Mouse (Mus musculus): ENCODE measurements at regions not wholly inside any gene's neighbourhood (a gene's known extent, or its start where the extent isn't known, plus 50 kb on each side); places are given as distances from the start of the nearest gene placed in this dataset.
A peak's percentile ranks its signal among the peaks of the same experiment; 100 is the strongest.

DNA sequence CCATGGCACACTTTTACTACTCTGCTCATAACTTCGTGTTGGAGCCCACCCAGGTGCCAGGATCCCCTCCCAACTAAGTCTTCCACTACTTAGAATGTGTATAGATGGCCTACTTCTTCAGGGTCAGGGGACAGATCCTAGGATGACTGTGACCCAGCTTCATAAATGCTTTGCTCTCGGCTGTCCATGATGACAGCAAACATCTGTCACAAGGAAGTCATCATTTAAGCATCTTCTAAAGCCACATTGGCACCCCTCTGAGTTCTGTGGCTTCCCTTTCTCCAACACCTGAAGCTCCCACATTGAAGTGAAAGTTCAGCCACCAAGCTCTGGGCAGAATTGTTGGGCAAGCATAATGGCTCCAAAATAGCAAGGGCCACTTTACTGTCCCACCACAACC lies 252.2 kb upstream of the Rasgrp1 start:
- Histone ChIP-seq H3ac (ENCODE audit: control insufficient read depth, insufficient read length, low read depth) (no peak overlapping the region), H3K27me3 (ENCODE audit: control insufficient read depth, insufficient read depth, insufficient read length) (no peaks in the 10 kb centered on the region), H3K79me3 (ENCODE audit: low read depth) (no peaks in the 10 kb centered on the region), H3K79me2 (ENCODE audit: control insufficient read depth, insufficient read depth) (no peaks in the 10 kb centered on the region), H3K4me3 (ENCODE audit: insufficient read depth, poor library complexity, severe bottlenecking) (no peak overlapping the region), H3K36me3 (ENCODE audit: control insufficient read depth, insufficient read depth) (no peaks in the 10 kb centered on the region)
- no peak for TF ChIP-seq MAX (IDR thresholded peaks at IDR 0.05)
- peak; percentile 34 for TF ChIP-seq MYOD1 (IDR thresholded peaks at IDR 0.05; ENCODE audit: control insufficient read depth, insufficient read length, low read depth)

DNA sequence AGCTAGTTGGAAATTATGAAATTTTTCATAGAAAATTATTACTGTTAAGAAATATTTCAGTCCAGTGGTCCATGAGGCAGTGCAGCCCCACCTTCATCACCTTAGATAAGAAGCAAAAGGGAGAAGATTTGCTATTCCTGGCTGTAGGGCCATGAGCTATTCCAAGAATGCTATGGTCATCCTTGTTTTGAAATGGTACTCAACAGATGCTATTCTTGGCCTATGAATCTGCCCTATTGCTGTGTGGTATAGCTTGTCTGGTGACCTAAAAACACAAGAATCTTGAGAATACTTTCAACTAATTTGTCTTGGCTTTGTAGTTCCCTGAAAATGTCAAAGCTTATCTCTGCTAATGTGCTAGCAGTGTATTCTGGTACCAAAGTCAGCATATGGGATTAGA lies 254.8 kb upstream of the Rasgrp1 start:
- Histone ChIP-seq H3K4me3 (ENCODE audit: insufficient read depth, poor library complexity, severe bottlenecking) (no peak overlapping the region), H3K79me3 (ENCODE audit: low read depth) (no peaks in the 10 kb centered on the region), H3K27me3 (ENCODE audit: control insufficient read depth, insufficient read depth, insufficient read length) (no peaks in the 10 kb centered on the region), H3K79me2 (ENCODE audit: control insufficient read depth, insufficient read depth) (no peaks in the 10 kb centered on the region), H3K36me3 (ENCODE audit: control insufficient read depth, insufficient read depth) (no peaks in the 10 kb centered on the region), H3ac (ENCODE audit: control insufficient read depth, insufficient read length, low read depth) (no peak overlapping the region)
- TF ChIP-seq USF1 (IDR thresholded peaks at IDR 0.05; ENCODE audit: low read depth) = no peak
- no peak for TF ChIP-seq MYOG (IDR thresholded peaks at IDR 0.05; ENCODE audit: control insufficient read depth, extremely low read depth, insufficient read length)
- no peak for TF ChIP-seq FOSL1 (IDR thresholded peaks at IDR 0.05; ENCODE audit: insufficient read depth, low read length, poor library complexity, severe bottlenecking)
- no peak for TF ChIP-seq CTCF (IDR thresholded peaks at IDR 0.05; ENCODE audit: control insufficient read depth, insufficient read depth, insufficient read length)
- TF ChIP-seq MAX (IDR thresholded peaks at IDR 0.05) = no peak
- TF ChIP-seq MYOD1 (IDR thresholded peaks at IDR 0.05; ENCODE audit: control insufficient read depth, insufficient read length, low read depth) = no peak
- TF ChIP-seq CEBPB (IDR thresholded peaks at IDR 0.05; ENCODE audit: low read depth) = no peak

DNA sequence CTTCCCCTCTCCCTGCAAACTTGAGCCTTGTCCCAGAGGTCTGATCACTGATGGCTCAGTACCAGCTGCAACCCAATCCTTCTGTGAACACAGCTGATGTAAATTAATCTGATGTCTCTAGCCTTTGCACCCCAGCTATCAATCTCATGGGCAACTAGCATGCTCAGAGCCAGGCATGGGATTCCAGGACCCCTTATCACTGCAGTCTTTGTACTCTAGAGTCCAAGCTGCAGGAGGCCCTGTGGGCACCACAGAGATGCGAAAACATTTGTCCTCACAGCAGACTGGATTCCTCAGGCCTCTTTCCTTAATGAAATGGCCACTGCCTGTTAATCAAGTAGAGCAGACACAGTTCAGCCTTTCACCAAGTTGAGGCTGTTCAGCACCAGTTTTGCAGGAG lies 272.0 kb upstream of the Rasgrp1 start:
- H3K36me3 ChIP-seq (ENCODE audit: control insufficient read depth, insufficient read depth) = no peaks in the 10 kb centered on the region
- no peaks in the 10 kb centered on the region for H3K79me3 ChIP-seq (ENCODE audit: low read depth)
- H3K27me3 ChIP-seq (ENCODE audit: control insufficient read depth, insufficient read depth, insufficient read length) = no peaks in the 10 kb centered on the region
- no peak overlapping the region for H3ac ChIP-seq (ENCODE audit: control insufficient read depth, insufficient read length, low read depth)
- no peak overlapping the region for H3K4me3 ChIP-seq (ENCODE audit: insufficient read depth, poor library complexity, severe bottlenecking)
- no peaks in the 10 kb centered on the region for H3K79me2 ChIP-seq (ENCODE audit: control insufficient read depth, insufficient read depth)
- no peak for TF ChIP-seq USF1 (IDR thresholded peaks at IDR 0.05; ENCODE audit: low read depth)
- TF ChIP-seq MYOG (IDR thresholded peaks at IDR 0.05; ENCODE audit: control insufficient read depth, extremely low read depth, insufficient read length) = no peak
- TF ChIP-seq CTCF (IDR thresholded peaks at IDR 0.05; ENCODE audit: control insufficient read depth, insufficient read depth, insufficient read length) = no peak
- no peak for TF ChIP-seq MAX (IDR thresholded peaks at IDR 0.05)
- no peak for TF ChIP-seq MYOD1 (IDR thresholded peaks at IDR 0.05; ENCODE audit: control insufficient read depth, insufficient read length, low read depth)
- no peak for TF ChIP-seq CEBPB (IDR thresholded peaks at IDR 0.05; ENCODE audit: low read depth)
- TF ChIP-seq FOSL1 (IDR thresholded peaks at IDR 0.05; ENCODE audit: insufficient read depth, low read length, poor library complexity, severe bottlenecking) = no peak

DNA sequence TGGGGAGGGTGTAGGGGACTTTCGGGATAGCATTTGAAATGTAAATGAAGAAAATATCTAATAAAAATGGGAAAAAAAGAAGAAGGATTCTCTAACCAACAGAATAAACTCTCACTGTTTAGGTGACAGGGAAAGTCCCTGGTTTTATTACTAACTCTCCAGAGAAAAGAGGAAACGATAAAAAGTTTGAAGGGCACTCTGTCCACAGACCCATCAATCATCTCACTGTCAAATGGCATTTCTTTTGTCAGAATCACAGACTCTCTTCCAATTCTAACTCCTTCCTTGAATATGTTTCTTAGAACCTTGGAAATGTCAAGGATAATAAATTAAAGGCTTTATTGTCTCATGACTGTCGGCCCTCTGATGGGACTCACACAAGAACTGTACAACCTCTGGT lies 275.3 kb upstream of the Rasgrp1 start:
- no peaks in the 10 kb centered on the region for H3K79me2 ChIP-seq (ENCODE audit: control insufficient read depth, insufficient read depth)
- H3K79me3 ChIP-seq (ENCODE audit: low read depth) = no peaks in the 10 kb centered on the region
- no peak overlapping the region for H3K4me3 ChIP-seq (ENCODE audit: insufficient read depth, poor library complexity, severe bottlenecking)
- no peaks in the 10 kb centered on the region for H3K27me3 ChIP-seq (ENCODE audit: control insufficient read depth, insufficient read depth, insufficient read length)
- H3K36me3 ChIP-seq (ENCODE audit: control insufficient read depth, insufficient read depth) = no peaks in the 10 kb centered on the region
- no peak for TF ChIP-seq CEBPB (IDR thresholded peaks at IDR 0.05; ENCODE audit: low read depth)
- TF ChIP-seq MYOD1 (IDR thresholded peaks at IDR 0.05; ENCODE audit: control insufficient read depth, insufficient read length, low read depth) = no peak
- TF ChIP-seq MYOG (IDR thresholded peaks at IDR 0.05; ENCODE audit: control insufficient read depth, extremely low read depth, insufficient read length) = no peak
- no peak overlapping the region for H3ac ChIP-seq (ENCODE audit: control insufficient read depth, insufficient read length, low read depth)

DNA sequence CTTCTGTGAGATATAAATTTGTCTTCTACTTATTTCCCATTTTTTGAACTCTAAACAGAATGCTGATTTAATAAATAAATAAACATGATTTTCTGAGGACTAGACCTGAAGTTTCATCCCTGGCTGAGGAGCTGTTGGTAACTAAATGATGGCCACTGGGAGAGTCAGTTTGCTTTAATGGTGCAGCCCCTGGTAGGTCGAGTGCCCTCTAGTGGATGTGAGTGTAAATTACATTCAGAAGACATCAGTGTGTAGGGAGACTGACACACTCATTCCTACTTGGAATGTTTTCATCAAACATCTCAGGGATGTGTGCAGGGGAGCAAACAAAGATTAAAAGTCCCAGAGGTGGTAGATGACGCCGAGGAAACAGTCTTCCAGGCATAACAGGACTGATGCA lies 281.2 kb upstream of the Rasgrp1 start:
- Histone ChIP-seq H3K36me3 (ENCODE audit: control insufficient read depth, insufficient read depth) (no peaks in the 10 kb centered on the region), H3K27me3 (ENCODE audit: control insufficient read depth, insufficient read depth, insufficient read length) (no peaks in the 10 kb centered on the region), H3K4me3 (ENCODE audit: insufficient read depth, poor library complexity, severe bottlenecking) (no peak overlapping the region), H3K79me2 (ENCODE audit: control insufficient read depth, insufficient read depth) (no peaks in the 10 kb centered on the region), H3K79me3 (ENCODE audit: low read depth) (no peaks in the 10 kb centered on the region), H3ac (ENCODE audit: control insufficient read depth, insufficient read length, low read depth) (no peak overlapping the region)
- TF ChIP-seq CTCF (IDR thresholded peaks at IDR 0.05; ENCODE audit: control insufficient read depth, insufficient read depth, insufficient read length) (no peak), USF1 (IDR thresholded peaks at IDR 0.05; ENCODE audit: low read depth) (no peak), CEBPB (IDR thresholded peaks at IDR 0.05; ENCODE audit: low read depth) (no peak), MAX (IDR thresholded peaks at IDR 0.05) (no peak), MYOG (IDR thresholded peaks at IDR 0.05; ENCODE audit: control insufficient read depth, extremely low read depth, insufficient read length) (no peak), FOSL1 (IDR thresholded peaks at IDR 0.05; ENCODE audit: insufficient read depth, low read length, poor library complexity, severe bottlenecking) (no peak), MYOD1 (IDR thresholded peaks at IDR 0.05; ENCODE audit: control insufficient read depth, insufficient read length, low read depth) (no peak)

DNA sequence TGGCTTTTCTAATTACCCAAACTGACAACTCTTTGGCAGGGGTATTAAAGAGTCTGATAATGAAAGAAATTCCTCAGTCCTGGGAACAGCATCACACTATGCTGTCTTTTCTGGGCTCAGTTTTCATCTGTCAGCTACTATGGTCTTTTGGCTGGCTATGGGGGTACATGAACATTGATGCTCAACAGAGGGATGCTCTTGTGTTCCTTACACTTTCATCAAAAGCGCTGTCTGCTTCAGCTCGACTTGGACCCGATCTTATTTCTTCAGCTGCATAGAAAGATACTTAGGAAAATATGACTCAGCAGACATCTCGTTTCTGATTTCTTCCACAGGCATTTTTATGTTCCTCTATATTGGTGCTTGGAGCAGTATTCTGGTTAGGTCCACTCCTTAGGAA lies 292.1 kb upstream of the Rasgrp1 start:
- Histone ChIP-seq H3K36me3 (ENCODE audit: control insufficient read depth, insufficient read depth) (no peaks in the 10 kb centered on the region), H3K79me3 (ENCODE audit: low read depth) (no peaks in the 10 kb centered on the region)
- TF ChIP-seq MYOD1 (IDR thresholded peaks at IDR 0.05; ENCODE audit: control insufficient read depth, insufficient read length, low read depth) (no peak), USF1 (IDR thresholded peaks at IDR 0.05; ENCODE audit: low read depth) (no peak), FOSL1 (IDR thresholded peaks at IDR 0.05; ENCODE audit: insufficient read depth, low read length, poor library complexity, severe bottlenecking) (peak; percentile 37), MYOG (IDR thresholded peaks at IDR 0.05; ENCODE audit: control insufficient read depth, extremely low read depth, insufficient read length) (no peak), CTCF (IDR thresholded peaks at IDR 0.05; ENCODE audit: control insufficient read depth, insufficient read depth, insufficient read length) (no peak), MAX (IDR thresholded peaks at IDR 0.05) (no peak), CEBPB (IDR thresholded peaks at IDR 0.05; ENCODE audit: low read depth) (no peak)

More for the DNA sequence above, 292.1 kb upstream of the Rasgrp1 start:
- H3ac ChIP-seq (ENCODE audit: control insufficient read depth, insufficient read length, low read depth) = no peak overlapping the region
- no peak overlapping the region for H3K4me3 ChIP-seq (ENCODE audit: insufficient read depth, poor library complexity, severe bottlenecking)
- H3K27me3 ChIP-seq (ENCODE audit: control insufficient read depth, insufficient read depth, insufficient read length) = no peaks in the 10 kb centered on the region
- H3K79me2 ChIP-seq (ENCODE audit: control insufficient read depth, insufficient read depth) = no peaks in the 10 kb centered on the region

Measured in C2C12 (cell line).